Mouse (Mus musculus) CH12.LX (cell line): ENCODE results near the gene Ttc3. TPM values are rescaled to one million over a fixed set of nuclear protein-coding genes. Genes with fewer than 3 reads are reported as not detected.

Experiments
- DNase-seq: peaks from one replicate; pipeline ENCODE4 v3.0.0-alpha.2; 2013; ENCODE audit errors: extremely low read depth
- H3K27ac ChIP-seq: 2 replicates; pipeline ENCODE4 v1.5.1; 2012; ENCODE audit warnings: low read depth, mild to moderate bottlenecking, control low read depth, moderate library complexity; ENCODE audit not compliant: insufficient read depth
- H3K27me3 ChIP-seq: replicated peaks from 2 replicates; pipeline ENCODE3; 2012; ENCODE audit warnings: inconsistent platforms
- H3K36me3 ChIP-seq, 2 experiments: replicated peaks in 1 of 2; 2 replicates each; pipeline versions ENCODE3 to v1.6.1; 2012; ENCODE audit warnings: inconsistent platforms in 1 of 2, low read length in 1 of 2, mild to moderate bottlenecking in 1 of 2, mixed read lengths in 1 of 2, moderate library complexity in 1 of 2; ENCODE audit not compliant: control insufficient read depth in 1 of 2, insufficient read depth in 1 of 2
- H3K4me1 ChIP-seq, 2 experiments: 2 replicates each; pipeline ENCODE4 v1.6.1; 2012; ENCODE audit warnings: inconsistent platforms in 1 of 2, moderate library complexity in 1 of 2; ENCODE audit not compliant: insufficient read depth in 2 of 2, control insufficient read depth in 1 of 2
- H3K4me2 ChIP-seq: 2 replicates; pipeline ENCODE4 v1.6.1; 2012; ENCODE audit warnings: low read depth, mild to moderate bottlenecking, control low read depth; ENCODE audit not compliant: poor library complexity, insufficient read depth, severe bottlenecking
- H3K4me3 ChIP-seq, 3 experiments: fragments of 150-350 bp in 1 of 3; sonication (generic) in 1 of 3; replicated peaks in 1 of 3; 2 replicates each; pipeline versions ENCODE3 to v1.5.1; 2011 to 2012; ENCODE audit warnings: low read depth in 2 of 3, low read length in 2 of 3, mild to moderate bottlenecking in 2 of 3, moderate library complexity in 2 of 3, control low read depth in 1 of 3, improper control_type of control experiment in 1 of 3, inconsistent platforms in 1 of 3, mixed read lengths in 1 of 3; ENCODE audit not compliant: poor library complexity in 1 of 3
- H3K79me2 ChIP-seq: replicated peaks from 2 replicates; pipeline ENCODE4 v1.6.1; 2012; ENCODE audit warnings: mild to moderate bottlenecking, moderate library complexity; ENCODE audit not compliant: control insufficient read depth, poor library complexity, insufficient read depth, severe bottlenecking; ENCODE audit errors: extremely low read depth
- H3K9ac ChIP-seq: 2 replicates; pipeline ENCODE4 v1.6.1; 2012; ENCODE audit warnings: low read depth, mild to moderate bottlenecking, control low read depth, moderate library complexity; ENCODE audit not compliant: insufficient read depth
- H3K9me3 ChIP-seq: replicated peaks from 2 replicates; pipeline ENCODE3; 2012; ENCODE audit warnings: low read length, inconsistent platforms, mixed read lengths
- IRF4 ChIP-seq: IDR thresholded peaks from 2 replicates; pipeline ENCODE4 v1.6.1; 2014; ENCODE audit warnings: low read depth, mild to moderate bottlenecking, inconsistent platforms, low read length, improper control_type of control experiment
- MAFK ChIP-seq: IDR thresholded peaks from 2 replicates; pipeline ENCODE4 v1.6.1; 2011; ENCODE audit warnings: low read length, improper control_type of control experiment; ENCODE audit not compliant: insufficient replicate concordance
- MAZ ChIP-seq: IDR thresholded peaks from 2 replicates; pipeline ENCODE4 v1.6.1; 2012; ENCODE audit warnings: low read depth, mild to moderate bottlenecking, inconsistent platforms, low read length, improper control_type of control experiment, moderate library complexity
- MYC ChIP-seq: IDR thresholded peaks from 2 replicates; pipeline ENCODE4 v1.6.1; 2011; ENCODE audit warnings: low read depth, mild to moderate bottlenecking, improper control_type of control experiment, low read length
- NELFE ChIP-seq: IDR thresholded peaks from 2 replicates; pipeline ENCODE4 v1.6.1; 2011; ENCODE audit warnings: low read depth, low read length, improper control_type of control experiment
- PAX5 ChIP-seq: IDR thresholded peaks from 2 replicates; pipeline ENCODE4 v1.6.1; 2012; ENCODE audit warnings: low read length, inconsistent platforms, mixed read lengths
- POLR2AphosphoS2 ChIP-seq: IDR thresholded peaks from 2 replicates; pipeline ENCODE4 v1.6.1; 2011; ENCODE audit warnings: low read depth, low read length, improper control_type of control experiment
- RAD21 ChIP-seq: IDR thresholded peaks from 2 replicates; pipeline ENCODE4 v1.6.1; 2011; ENCODE audit warnings: low read depth, mild to moderate bottlenecking, low read length, improper control_type of control experiment, moderate library complexity
- RCOR1 ChIP-seq: conservative IDR thresholded peaks from 2 replicates; pipeline ENCODE4 v1.6.1; 2012; ENCODE audit warnings: low read depth, mild to moderate bottlenecking, inconsistent platforms, low read length, improper control_type of control experiment
- SIN3A ChIP-seq: IDR thresholded peaks from 2 replicates; pipeline ENCODE4 v1.6.1; 2012; ENCODE audit warnings: low read length, improper control_type of control experiment, inconsistent platforms
- UBTF ChIP-seq: IDR thresholded peaks from 2 replicates; pipeline ENCODE4 v1.6.1; 2012; ENCODE audit warnings: low read depth, mild to moderate bottlenecking, inconsistent platforms, low read length, improper control_type of control experiment, moderate library complexity
- USF1 ChIP-seq: IDR thresholded peaks from 2 replicates; pipeline ENCODE4 v1.6.1; 2014; ENCODE audit warnings: low read depth, mild to moderate bottlenecking, inconsistent platforms, low read length, improper control_type of control experiment
- ZNF384 ChIP-seq: IDR thresholded peaks from 2 replicates; pipeline ENCODE4 v1.6.1; 2012; ENCODE audit warnings: low read depth, low read length, improper control_type of control experiment, inconsistent platforms
- dilution Hi-C: fragments of 300-500 bp; cut with MboI; formaldehyde crosslinking; loops from 2 replicates; pipeline ENCODE4 v1.14.3; 2020; ENCODE audit warnings: low sequenced_read_pairs; ENCODE audit not compliant: extremely low pct_unique_long_range_greater_than_20kb, extremely low pct_ligation_motif_present
- in situ Hi-C: fragments of 300-500 bp; cut with MboI; formaldehyde crosslinking; loops from 3 replicates; pipeline ENCODE4 v1.14.3; 2019; ENCODE audit warnings: low sequenced_read_pairs, low pct_ligation_motif_present, low pct_unique_long_range_greater_than_20kb, mixed read lengths
- polyA plus RNA-seq: library from polyadenylated mRNA; unstranded; fragments of >175 nt; gene quantifications from 2 replicates; pipeline ENCODE4 v1.2.1, GENCODE M21; 2012; ENCODE audit warnings: low read depth; ENCODE audit not compliant: insufficient read length
- total RNA-seq, 2 experiments: library from RNA; depleted of rRNA; stranded (reverse); fragments of 300-350 nt in 1 of 2; fragments of >200 nt in 1 of 2; gene quantifications; 2 replicates each; pipeline ENCODE4 v1.2.3; 2012 to 2014

The Ttc3 gene
- total and polyA plus RNA-seq, 3 experiments, result 59.0 to 74.5 (median 73.4) TPM

GRCm38 (mm10) chr16:94356776-94357494, 13.5 kb upstream of the Ttc3 start:
- dilution Hi-C loops (no loop called here), in situ Hi-C loops (no loop called here)
- Histone ChIP-seq H3K9ac (no peak overlapping the region), H3K4me2 (no peak overlapping the region), H3K27ac (no peak overlapping the region), H3K36me3 (no peaks in the 10 kb centered on the region), H3K9me3 (no peaks in the 10 kb centered on the region), H3K79me2 (no peaks in the 10 kb centered on the region), H3K4me3 (no peak overlapping the region), H3K27me3 (no peaks in the 10 kb centered on the region), H3K4me1 (peaks cover 13 to 44% of the 10 kb centered on the region in 2 experiments)
- TF ChIP-seq MAFK (peak; percentile 99), PAX5 (no peak), SIN3A (0 out of 2 replicates have a peak, but pooled peaks have one; percentile 19)
- DNase-seq, result no peak

- TF ChIP-seq MAZ (no peak), IRF4 (no peak), UBTF (no peak), POLR2AphosphoS2 (no peak), ZNF384 (no peak), MYC (no peak), USF1 (no peak), NELFE (no peak), RCOR1 (no peak), RAD21 (no peak), PAX5 (no peak)
- no peak for DNase-seq
- dilution Hi-C loops (no loop called here), in situ Hi-C loops (no loop called here)
- Histone ChIP-seq H3K9ac (no peak overlapping the region), H3K4me1 (peaks cover 20 to 50% of the 10 kb centered on the region in 2 experiments), H3K79me2 (no peaks in the 10 kb centered on the region), H3K9me3 (no peaks in the 10 kb centered on the region), H3K4me3 (no peak overlapping the region), H3K27ac (no peak overlapping the region), H3K4me2 (no peak overlapping the region), H3K27me3 (no peaks in the 10 kb centered on the region), H3K36me3 (no peaks in the 10 kb centered on the region)
These were observed 12.3 kb upstream of the Ttc3 start for GRCm38 (mm10) chr16:94358091-94358490.
